Mouse (Mus musculus) CH12.LX (cell line): Measurements from ENCODE around the gene Orc4. TPM values are rescaled to one million over a fixed set of nuclear protein-coding genes. Genes with fewer than 3 reads are reported as not detected.

ENCODE experiments used
- DNase-seq: peaks from one replicate; pipeline ENCODE4 v3.0.0-alpha.2; 2013; ENCODE audit errors: extremely low read depth
- H3K27ac ChIP-seq: 2 replicates; pipeline ENCODE4 v1.5.1; 2012; ENCODE audit warnings: low read depth, mild to moderate bottlenecking, control low read depth, moderate library complexity; ENCODE audit not compliant: insufficient read depth
- H3K27me3 ChIP-seq: replicated peaks from 2 replicates; pipeline ENCODE3; 2012; ENCODE audit warnings: inconsistent platforms
- H3K36me3 ChIP-seq, 2 experiments: replicated peaks in 1 of 2; 2 replicates each; pipeline versions ENCODE3 to v1.6.1; 2012; ENCODE audit warnings: inconsistent platforms in 1 of 2, low read length in 1 of 2, mild to moderate bottlenecking in 1 of 2, mixed read lengths in 1 of 2, moderate library complexity in 1 of 2; ENCODE audit not compliant: control insufficient read depth in 1 of 2, insufficient read depth in 1 of 2
- H3K4me1 ChIP-seq, 2 experiments: 2 replicates each; pipeline ENCODE4 v1.6.1; 2012; ENCODE audit warnings: inconsistent platforms in 1 of 2, moderate library complexity in 1 of 2; ENCODE audit not compliant: insufficient read depth in 2 of 2, control insufficient read depth in 1 of 2
- H3K4me2 ChIP-seq: 2 replicates; pipeline ENCODE4 v1.6.1; 2012; ENCODE audit warnings: low read depth, mild to moderate bottlenecking, control low read depth; ENCODE audit not compliant: poor library complexity, insufficient read depth, severe bottlenecking
- H3K4me3 ChIP-seq, 3 experiments: fragments of 150-350 bp in 1 of 3; sonication (generic) in 1 of 3; replicated peaks in 1 of 3; 2 replicates each; pipeline versions ENCODE3 to v1.5.1; 2011 to 2012; ENCODE audit warnings: low read depth in 2 of 3, low read length in 2 of 3, mild to moderate bottlenecking in 2 of 3, moderate library complexity in 2 of 3, control low read depth in 1 of 3, improper control_type of control experiment in 1 of 3, inconsistent platforms in 1 of 3, mixed read lengths in 1 of 3; ENCODE audit not compliant: poor library complexity in 1 of 3
- H3K79me2 ChIP-seq: replicated peaks from 2 replicates; pipeline ENCODE4 v1.6.1; 2012; ENCODE audit warnings: mild to moderate bottlenecking, moderate library complexity; ENCODE audit not compliant: control insufficient read depth, poor library complexity, insufficient read depth, severe bottlenecking; ENCODE audit errors: extremely low read depth
- H3K9ac ChIP-seq: 2 replicates; pipeline ENCODE4 v1.6.1; 2012; ENCODE audit warnings: low read depth, mild to moderate bottlenecking, control low read depth, moderate library complexity; ENCODE audit not compliant: insufficient read depth
- H3K9me3 ChIP-seq: replicated peaks from 2 replicates; pipeline ENCODE3; 2012; ENCODE audit warnings: low read length, inconsistent platforms, mixed read lengths
- BHLHE40 ChIP-seq: IDR thresholded peaks from 2 replicates; pipeline ENCODE4 v1.6.1; 2011; ENCODE audit warnings: mild to moderate bottlenecking, low read depth, low read length, improper control_type of control experiment
- ELF1 ChIP-seq: IDR thresholded peaks from 2 replicates; pipeline ENCODE4 v1.6.1; 2014; ENCODE audit warnings: low read depth, mild to moderate bottlenecking, inconsistent platforms, low read length, improper control_type of control experiment
- HCFC1 ChIP-seq: IDR thresholded peaks from 2 replicates; pipeline ENCODE4 v1.6.1; 2012; ENCODE audit warnings: low read depth, mild to moderate bottlenecking, inconsistent platforms, low read length, improper control_type of control experiment
- IRF4 ChIP-seq: IDR thresholded peaks from 2 replicates; pipeline ENCODE4 v1.6.1; 2014; ENCODE audit warnings: low read depth, mild to moderate bottlenecking, inconsistent platforms, low read length, improper control_type of control experiment
- JUND ChIP-seq: conservative IDR thresholded peaks from 2 replicates; pipeline ENCODE4 v1.6.1; 2011; ENCODE audit warnings: low read depth, low read length, improper control_type of control experiment
- MAZ ChIP-seq: IDR thresholded peaks from 2 replicates; pipeline ENCODE4 v1.6.1; 2012; ENCODE audit warnings: low read depth, mild to moderate bottlenecking, inconsistent platforms, low read length, improper control_type of control experiment, moderate library complexity
- NELFE ChIP-seq: IDR thresholded peaks from 2 replicates; pipeline ENCODE4 v1.6.1; 2011; ENCODE audit warnings: low read depth, low read length, improper control_type of control experiment
- NRF1 ChIP-seq: IDR thresholded peaks from 2 replicates; pipeline ENCODE4 v1.6.1; 2014; ENCODE audit warnings: low read depth, mild to moderate bottlenecking, inconsistent platforms, low read length, improper control_type of control experiment, moderate library complexity
- RAD21 ChIP-seq: IDR thresholded peaks from 2 replicates; pipeline ENCODE4 v1.6.1; 2011; ENCODE audit warnings: low read depth, mild to moderate bottlenecking, low read length, improper control_type of control experiment, moderate library complexity
- SIN3A ChIP-seq: IDR thresholded peaks from 2 replicates; pipeline ENCODE4 v1.6.1; 2012; ENCODE audit warnings: low read length, improper control_type of control experiment, inconsistent platforms
- SMC3 ChIP-seq: IDR thresholded peaks from 2 replicates; pipeline ENCODE4 v1.6.1; 2011; ENCODE audit warnings: low read depth, low read length, improper control_type of control experiment
- UBTF ChIP-seq: IDR thresholded peaks from 2 replicates; pipeline ENCODE4 v1.6.1; 2012; ENCODE audit warnings: low read depth, mild to moderate bottlenecking, inconsistent platforms, low read length, improper control_type of control experiment, moderate library complexity
- USF1 ChIP-seq: IDR thresholded peaks from 2 replicates; pipeline ENCODE4 v1.6.1; 2014; ENCODE audit warnings: low read depth, mild to moderate bottlenecking, inconsistent platforms, low read length, improper control_type of control experiment
- ZC3H11A ChIP-seq: IDR thresholded peaks from 2 replicates; pipeline ENCODE4 v1.6.1; 2012; ENCODE audit warnings: low read depth, mild to moderate bottlenecking, inconsistent platforms, low read length, improper control_type of control experiment
- ZMIZ1 ChIP-seq: IDR thresholded peaks from 2 replicates; pipeline ENCODE4 v1.6.1; 2012; ENCODE audit warnings: low read depth, mild to moderate bottlenecking, inconsistent platforms, low read length, improper control_type of control experiment
- ZNF384 ChIP-seq: IDR thresholded peaks from 2 replicates; pipeline ENCODE4 v1.6.1; 2012; ENCODE audit warnings: low read depth, low read length, improper control_type of control experiment, inconsistent platforms
- dilution Hi-C: fragments of 300-500 bp; cut with MboI; formaldehyde crosslinking; loops from 2 replicates; pipeline ENCODE4 v1.14.3; 2020; ENCODE audit warnings: low sequenced_read_pairs; ENCODE audit not compliant: extremely low pct_unique_long_range_greater_than_20kb, extremely low pct_ligation_motif_present
- in situ Hi-C: fragments of 300-500 bp; cut with MboI; formaldehyde crosslinking; loops from 3 replicates; pipeline ENCODE4 v1.14.3; 2019; ENCODE audit warnings: low sequenced_read_pairs, low pct_ligation_motif_present, low pct_unique_long_range_greater_than_20kb, mixed read lengths
- polyA plus RNA-seq: library from polyadenylated mRNA; unstranded; fragments of >175 nt; gene quantifications from 2 replicates; pipeline ENCODE4 v1.2.1, GENCODE M21; 2012; ENCODE audit warnings: low read depth; ENCODE audit not compliant: insufficient read length
- total RNA-seq, 2 experiments: library from RNA; depleted of rRNA; stranded (reverse); fragments of 300-350 nt in 1 of 2; fragments of >200 nt in 1 of 2; gene quantifications; 2 replicates each; pipeline ENCODE4 v1.2.3; 2012 to 2014

Gene Orc4
- total and polyA plus RNA-seq, 3 experiments: 42.5 to 180 (median 91.7) TPM

GRCm38 (mm10) chr2:48947761-48948160 lies 2.3 kb downstream of the Orc4 start:
- Histone ChIP-seq H3K9ac (peak overlapping the region; percentile 60; the same call in 1 of the 2 replicates), H3K4me1 (peaks cover 0 to 17% of the 10 kb centered on the region in 2 experiments; a peak in 1 of 4 replicates), H3K27ac (no peak overlapping the region), H3K36me3 (peaks cover 0 to 3% of the 10 kb centered on the region in 2 experiments), H3K27me3 (no peaks in the 10 kb centered on the region), H3K4me3 (peak overlapping the region; percentile 51 to 81 (median 67)), H3K9me3 (no peaks in the 10 kb centered on the region), H3K4me2 (peak overlapping the region; percentile 98; the same call in 1 of the 2 replicates), H3K79me2 (peaks cover 45% of the 10 kb centered on the region)
- TF ChIP-seq BHLHE40: no peak
- peak; percentile 8 for DNase-seq
- in situ Hi-C loops: no loop called here
- dilution Hi-C loops: no loop called here

DNA sequence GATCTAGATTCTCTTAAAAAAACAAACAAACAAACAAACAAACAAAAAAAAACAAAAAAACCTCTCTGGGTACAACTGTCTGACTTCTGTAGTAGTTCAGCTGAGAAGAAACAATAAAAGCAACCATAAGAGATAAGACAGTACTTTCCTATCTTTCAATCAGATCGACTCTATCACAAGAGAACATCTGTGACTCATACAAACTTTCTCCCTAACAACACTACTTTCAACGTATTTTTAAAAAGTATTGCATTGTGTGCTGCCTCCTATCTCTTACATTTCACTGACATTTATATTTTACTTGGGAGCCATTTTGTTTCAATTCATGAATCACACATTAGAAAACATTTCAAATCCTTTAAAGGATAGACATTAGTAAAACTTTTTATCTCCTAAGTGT lies 15.0 kb downstream of the Orc4 start:
- H3K79me2 ChIP-seq: peaks cover 2% of the 10 kb centered on the region; the same call in 1 of the 2 replicates
- dilution Hi-C loops (no loop called here), in situ Hi-C loops (no loop called here)
- no peaks in the 10 kb centered on the region for H3K9me3 ChIP-seq
- peaks cover 0 to 4% of the 10 kb centered on the region in 2 experiments; a peak in 2 of 4 replicates for H3K4me1 ChIP-seq
- H3K4me3 ChIP-seq: no peak overlapping the region
- DNase-seq: no peak
- H3K4me2 ChIP-seq: no peak overlapping the region
- H3K27me3 ChIP-seq: no peaks in the 10 kb centered on the region
- TF ChIP-seq RAD21 (no peak), ZC3H11A (no peak), SMC3 (no peak), SIN3A (no peak), IRF4 (no peak), MAZ (no peak), ZNF384 (no peak), ZMIZ1 (no peak), JUND (no peak), USF1 (no peak), HCFC1 (no peak)
- H3K36me3 ChIP-seq: peaks cover 12 to 52% of the 10 kb centered on the region in 2 experiments
- H3K27ac ChIP-seq: no peak overlapping the region
- no peak overlapping the region for H3K9ac ChIP-seq

GRCm38 (mm10) chr2:48915832-48916231 lies 34.2 kb downstream of the Orc4 start:
- no peaks in the 10 kb centered on the region for H3K27me3 ChIP-seq
- no peaks in the 10 kb centered on the region for H3K9me3 ChIP-seq
- H3K36me3 ChIP-seq: peaks cover 22 to 60% of the 10 kb centered on the region in 2 experiments
- dilution Hi-C loops (no loop called here), in situ Hi-C loops (loop anchor here (25.0 kb wide), 1 partner anchor 821 kb away; no protein-coding TSS in a partner anchor)
- DNase-seq: no peak
- H3K4me1 ChIP-seq: no peaks in the 10 kb centered on the region
- TF ChIP-seq NRF1 (no peak), NELFE (no peak), ELF1 (no peak), UBTF (no peak), ZMIZ1 (no peak)
- no peak overlapping the region for H3K4me2 ChIP-seq
- no peak overlapping the region for H3K9ac ChIP-seq
- no peak overlapping the region for H3K27ac ChIP-seq
- no peak overlapping the region for H3K4me3 ChIP-seq
- H3K79me2 ChIP-seq: peaks cover 5% of the 10 kb centered on the region; the same call in 1 of the 2 replicates
